Mouse (Mus musculus) megakaryocyte-erythroid progenitor cell, adult 5-6 weeks (primary cell): Measurements from ENCODE around the gene Hspg2. TPM values are rescaled to one million over a fixed set of nuclear protein-coding genes. Genes with fewer than 3 reads are reported as not detected.
"Not testable (repeated sequence)": the region's sequence is repeated elsewhere in the genome, so short reads cannot be mapped to it uniquely, and the experiment has no call there.

Source experiments
- ATAC-seq: replicated peaks from 2 replicates; pipeline ENCODE4 v1.8.0; 2016; ENCODE audit warnings: mild to moderate bottlenecking, inconsistent platforms; ENCODE audit not compliant: severe bottlenecking, poor library complexity, low FRiP score, low TSS enrichment
- total RNA-seq, 2 experiments: library from RNA; stranded (forward) in 1 of 2; stranded (reverse) in 1 of 2; fragments of 200-1000, 215-1000 nt in 1 of 2; fragments of >200 nt in 1 of 2; fragmentation: Nextera tagmentation in 1 of 2; gene quantifications; 2 replicates each; pipeline ENCODE4 v1.2.3; 2014 to 2017

Gene Hspg2
- total RNA-seq, 2 experiments from 2014 or later, result not detected

GRCm38 (mm10) chr4:137527368-137527767, 58.8 kb downstream of the Hspg2 start:
- no peak for ATAC-seq

GRCm38 (mm10) chr4:137527872-137528271, 59.3 kb downstream of the Hspg2 start:
- ATAC-seq, result no peak

DNA sequence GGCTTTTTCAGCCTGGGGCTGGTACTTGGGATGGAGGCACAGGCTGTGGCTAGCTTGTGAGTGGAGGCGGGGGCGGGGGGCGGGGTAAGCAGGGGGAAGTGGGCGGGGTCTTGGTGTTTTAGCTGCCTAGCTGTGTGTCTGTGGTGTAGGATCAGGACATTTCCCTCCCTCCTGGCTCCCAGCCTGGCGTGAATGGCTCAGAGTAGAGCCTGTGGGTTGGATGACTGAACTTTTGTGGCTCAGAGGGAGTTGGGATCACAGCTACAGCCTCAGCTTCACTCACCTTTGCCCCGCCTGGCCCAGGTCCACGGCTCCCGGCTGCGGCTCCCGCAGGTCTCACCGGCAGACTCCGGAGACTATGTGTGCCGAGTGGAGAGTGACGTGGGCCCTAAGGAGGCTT, 71.8 kb downstream of the Hspg2 start:
- no peak for ATAC-seq

DNA sequence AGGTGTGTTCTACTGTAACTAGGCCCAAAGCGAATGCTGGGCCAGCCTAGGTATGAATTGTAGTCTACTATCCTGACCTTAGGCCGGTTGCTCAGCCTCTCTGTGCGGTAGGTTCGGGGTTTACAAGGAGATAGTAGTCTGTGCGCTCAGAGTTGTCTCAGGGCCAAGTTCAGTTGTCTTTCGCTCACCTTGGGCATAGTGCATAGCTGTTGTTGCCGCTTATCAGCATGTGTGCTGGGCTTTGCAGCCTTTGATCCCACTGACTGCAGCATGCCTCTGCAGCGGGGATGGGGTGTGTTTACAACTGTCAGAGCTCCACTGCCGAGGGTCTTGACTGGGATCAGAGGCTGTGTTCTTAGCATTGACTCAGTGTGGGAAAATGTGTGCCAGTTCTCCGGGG, 74.4 kb downstream of the Hspg2 start:
- ATAC-seq, result no peak

DNA sequence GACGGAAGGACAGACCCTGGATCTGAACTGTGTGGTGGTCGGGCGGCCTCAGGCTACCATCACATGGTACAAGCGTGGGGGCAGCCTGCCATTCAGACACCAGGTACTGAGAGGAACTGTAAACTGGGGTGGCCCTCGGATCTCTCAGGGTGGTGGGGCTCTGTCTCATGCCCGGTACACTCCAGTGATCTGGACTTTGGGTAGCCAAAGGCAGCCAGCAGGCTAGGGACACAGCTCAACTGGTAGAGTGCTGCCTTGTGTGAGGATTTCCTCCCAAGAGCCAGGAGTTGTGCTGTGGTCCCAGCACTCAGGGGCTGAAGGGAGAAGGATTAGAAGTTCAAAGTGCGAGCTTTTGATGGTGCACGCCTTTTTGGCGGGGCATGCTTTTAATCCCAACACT, 77.0 kb downstream of the Hspg2 start:
- ATAC-seq, result no peak

GRCm38 (mm10) chr4:137546003-137546525, 77.5 kb downstream of the Hspg2 start:
- peak; percentile 62 for ATAC-seq

DNA sequence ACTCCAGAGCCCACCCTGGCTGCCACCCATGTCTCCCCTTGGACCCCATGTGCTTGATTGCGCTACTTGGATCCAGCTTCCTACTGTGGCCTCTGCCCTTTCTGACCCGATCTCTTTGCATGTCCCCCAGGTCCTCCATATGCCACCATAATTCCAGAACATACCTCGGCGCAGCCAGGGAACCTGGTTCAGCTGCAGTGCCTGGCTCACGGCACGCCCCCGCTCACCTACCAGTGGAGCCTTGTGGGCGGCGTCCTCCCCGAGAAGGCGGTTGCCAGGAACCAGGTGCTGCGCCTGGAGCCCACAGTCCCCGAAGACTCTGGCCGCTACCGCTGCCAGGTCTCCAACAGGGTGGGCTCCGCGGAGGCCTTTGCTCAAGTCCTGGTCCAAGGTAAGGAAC, 84.9 kb downstream of the Hspg2 start:
- ATAC-seq, result no peak

DNA sequence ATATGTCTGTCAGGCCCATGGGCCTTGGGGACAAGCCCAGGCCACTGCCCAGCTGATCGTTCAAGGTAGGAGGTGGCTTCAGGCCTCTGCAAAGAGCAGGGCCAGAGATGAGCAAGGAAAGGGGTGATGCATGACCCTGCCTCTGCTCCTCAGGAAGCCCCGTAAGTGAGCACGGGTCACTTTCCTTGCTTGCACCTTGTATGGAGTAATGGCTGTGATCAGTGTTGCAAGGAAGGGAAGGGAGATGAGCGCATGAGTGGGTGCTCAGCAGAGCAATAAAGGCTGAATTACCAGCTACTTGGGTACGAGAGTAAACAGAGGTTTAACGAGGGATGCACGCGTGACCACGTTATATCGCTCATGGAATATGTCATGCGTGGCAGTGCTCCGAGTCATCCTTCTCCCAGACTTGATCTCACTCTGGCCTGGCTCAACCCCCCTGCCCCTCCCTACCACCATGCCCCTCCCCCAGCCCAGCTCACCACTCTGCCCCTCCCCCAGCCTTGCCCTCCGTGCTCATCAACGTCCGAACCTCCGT, 88.2 kb downstream of the Hspg2 start:
- no peak for ATAC-seq

GRCm38 (mm10) chr4:137569873-137570272, 101.3 kb downstream of the Hspg2 start:
- no peak for ATAC-seq

DNA sequence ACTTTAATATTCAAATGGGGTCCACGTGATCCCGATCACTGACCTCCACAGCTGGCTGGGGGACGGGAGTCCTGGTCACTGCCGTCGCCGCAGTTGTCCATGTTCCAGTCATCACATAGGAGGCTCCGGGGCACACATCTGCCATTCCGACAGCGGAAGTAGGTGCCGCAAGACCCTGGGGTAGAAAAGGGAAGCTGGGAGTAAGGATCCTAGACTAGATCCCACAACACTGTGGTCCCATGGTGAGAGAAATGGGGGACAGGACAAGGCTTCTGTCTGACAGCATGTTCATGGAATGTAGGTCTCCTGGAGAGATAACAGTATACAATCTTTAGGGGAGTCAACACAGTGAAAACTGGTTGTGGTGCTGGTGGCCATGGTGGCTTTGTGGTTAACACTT, 105.9 kb downstream of the Hspg2 start, which contains the start of gene Ldlrad2:
Ldlrad2 (minus strand) TSS at position 101 of the 400 bp plus-strand sequence.
- no peak for ATAC-seq

DNA sequence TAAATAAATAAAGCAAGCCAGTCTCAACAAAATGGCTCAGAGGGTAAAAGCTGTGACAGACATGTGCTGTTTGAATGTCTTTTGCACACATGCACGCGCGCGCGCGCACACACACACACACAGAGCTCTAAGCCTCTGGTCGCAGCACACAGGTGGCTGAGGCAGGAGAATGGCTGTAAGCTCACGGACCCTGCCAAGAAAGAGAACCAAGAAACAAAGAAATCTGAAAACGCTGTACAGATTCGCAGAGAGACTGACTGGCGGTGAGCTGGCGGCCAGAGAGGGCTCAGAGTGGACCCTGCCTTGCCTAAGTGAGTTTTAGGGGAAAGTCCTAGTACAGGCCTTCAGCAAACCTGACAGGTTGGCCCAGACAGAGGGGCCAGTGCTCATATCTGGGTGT, 108.9 kb downstream of the Hspg2 start:
- ATAC-seq, result no peak

DNA sequence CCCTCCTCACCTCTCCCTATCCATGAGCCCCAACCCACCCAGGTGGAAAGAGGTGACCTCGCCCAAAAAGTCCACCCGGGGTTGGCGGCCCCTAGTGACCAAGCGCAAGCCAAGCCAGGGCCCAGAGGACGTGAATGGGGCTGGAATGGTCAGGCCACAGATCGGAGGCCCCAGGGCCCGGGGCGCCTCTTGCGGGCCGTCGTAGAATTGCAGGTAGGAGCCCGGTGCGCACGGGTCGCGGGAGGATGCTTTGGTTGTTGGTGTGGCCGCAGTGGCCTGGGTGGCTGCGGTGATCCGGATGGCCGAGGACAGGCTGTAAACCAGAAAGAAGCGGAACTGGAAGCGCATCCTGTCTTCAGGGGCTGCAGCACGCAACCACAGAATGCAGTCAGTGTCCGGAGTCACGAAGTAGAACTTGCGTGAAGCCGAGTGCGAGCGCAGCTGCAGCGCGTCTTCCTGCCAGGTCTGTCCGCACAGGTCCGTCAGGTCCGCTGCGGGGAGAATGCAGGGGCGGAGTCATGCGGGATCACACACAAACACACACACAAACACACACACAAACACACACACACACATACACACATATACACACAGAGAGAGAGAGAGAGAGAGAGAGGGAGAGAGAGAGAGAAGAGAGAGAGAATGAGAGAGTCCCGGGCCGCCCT, 109.7 kb downstream of the Hspg2 start:
- ATAC-seq, result peak; percentile 86

DNA sequence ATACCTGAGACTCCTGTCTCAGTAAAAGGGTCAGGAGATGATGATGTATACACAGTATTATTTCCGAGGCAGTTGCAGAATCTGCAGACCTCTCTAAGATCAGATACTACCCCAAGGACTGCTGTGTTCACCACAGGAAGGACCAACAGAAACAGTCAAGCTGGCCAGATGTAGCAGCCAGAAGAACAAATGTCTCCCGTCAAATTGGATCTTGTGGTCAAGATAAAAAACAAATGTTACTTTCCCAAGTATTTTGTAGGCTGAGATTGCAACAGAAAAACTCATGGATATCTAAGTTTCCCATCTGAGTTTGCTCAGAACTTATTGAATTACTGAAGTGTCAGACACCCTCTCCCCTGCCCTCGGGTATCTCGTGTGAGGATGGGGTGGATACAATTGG, 111.2 kb downstream of the Hspg2 start:
- no peak for ATAC-seq

DNA sequence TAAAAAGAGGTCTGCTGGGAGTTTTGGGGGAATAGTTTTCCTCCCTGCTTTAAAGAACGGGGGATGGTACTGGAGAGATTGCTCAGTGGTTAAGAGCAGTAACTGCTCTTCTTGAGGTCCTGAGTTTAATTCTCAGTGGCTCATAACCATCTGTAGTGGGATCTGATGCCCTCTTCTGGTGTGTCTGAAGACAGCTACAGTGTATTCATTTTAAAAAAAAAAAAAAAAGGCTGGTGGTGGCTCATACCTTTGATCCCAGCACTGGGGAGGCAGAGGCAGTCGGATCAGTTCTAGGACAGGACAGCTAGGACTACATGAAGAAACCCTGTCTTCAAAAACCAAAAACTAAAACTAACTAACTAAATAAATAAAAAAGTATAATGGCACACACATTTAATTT, 111.7 kb downstream of the Hspg2 start:
- ATAC-seq, result no peak

GRCm38 (mm10) chr4:137581815-137582214, 113.2 kb downstream of the Hspg2 start:
- peak; percentile 71; the same call in 1 of the 2 replicates for ATAC-seq

- ATAC-seq, result not testable (repeated sequence)
Measured at GRCm38 (mm10) chr4:137589095-137589494, 120.5 kb downstream of the Hspg2 start.

DNA sequence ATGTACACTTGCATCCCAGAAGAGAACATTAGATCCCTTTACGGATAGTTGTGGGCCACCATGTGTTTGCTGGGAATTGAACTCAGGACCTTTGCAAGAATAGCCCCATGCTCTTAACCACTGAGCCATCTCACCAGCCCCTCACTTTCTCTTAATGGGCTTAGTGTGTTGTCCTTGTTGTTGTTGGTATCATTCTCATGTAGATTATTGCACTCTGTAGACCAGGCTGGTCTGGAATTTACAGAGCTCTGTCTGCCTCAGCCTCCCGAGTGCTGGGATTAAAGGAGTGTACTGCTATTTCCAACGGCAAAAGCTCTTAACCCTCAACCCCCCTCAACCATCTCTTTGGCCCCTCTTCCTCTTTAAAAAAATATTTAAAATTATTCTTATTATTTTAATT, 121.0 kb downstream of the Hspg2 start:
- no peak for ATAC-seq

DNA sequence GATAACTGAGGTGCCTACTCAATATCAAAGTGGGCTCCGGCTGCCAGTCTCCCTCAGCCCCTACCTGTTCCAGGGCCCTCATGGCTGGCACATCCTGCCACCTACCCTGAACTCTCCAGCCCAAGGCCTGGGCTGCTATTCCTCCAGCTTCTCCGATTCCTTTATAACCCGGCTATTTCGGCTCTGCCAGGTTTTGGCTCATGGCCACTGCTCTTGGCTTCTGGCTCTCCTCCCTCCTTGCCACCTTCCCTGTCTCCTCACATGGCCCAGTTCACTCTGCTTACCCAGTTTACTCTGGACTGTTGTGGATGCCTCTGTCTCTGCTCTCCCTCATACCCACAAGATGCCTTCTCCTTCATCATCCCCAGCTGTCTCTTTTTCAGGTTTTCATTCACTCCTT, 122.4 kb downstream of the Hspg2 start:
- ATAC-seq, result no peak

- ATAC-seq, result peak; percentile 91
Measured at GRCm38 (mm10) chr4:137593601-137594495, 125.3 kb downstream of the Hspg2 start, which contains the start of gene Usp48. TSS of gene Usp48 (plus strand) at chr4:137593755.
